Mouse (Mus musculus) thymus, postnatal 25 days (tissue): ENCODE measurements around the gene Ftl1.
"Not testable (repeated sequence)": the region's sequence is repeated elsewhere in the genome, so short reads cannot be mapped to it uniquely, and the experiment has no call there.

Source experiments
- DNase-seq: peaks from one replicate; pipeline ENCODE4 v3.0.0; 2022

Ftl1 gene

GRCm38 (mm10) chr7:45459564-45460140 is at the start of gene Ftl1:
Gene Ftl1, minus strand, starts transcription at chr7:45459884.
- DNase-seq, result peak; percentile 95

- peak; percentile 23 for DNase-seq
Observed at GRCm38 (mm10) chr7:45509181-45509882, 49.6 kb upstream of the Ftl1 start.

GRCm38 (mm10) chr7:45508561-45508960 is 48.9 kb upstream of the Ftl1 start:
- DNase-seq, result no peak

- DNase-seq, result no peak
Observed at GRCm38 (mm10) chr7:45507583-45507982, 47.9 kb upstream of the Ftl1 start.

- no peak for DNase-seq
Observed at GRCm38 (mm10) chr7:45498427-45498826, 38.7 kb upstream of the Ftl1 start.

GRCm38 (mm10) chr7:45494548-45494947 is 34.9 kb upstream of the Ftl1 start:
- no peak for DNase-seq

- DNase-seq, result no peak
Observed at GRCm38 (mm10) chr7:45492951-45493350, 33.3 kb upstream of the Ftl1 start.

- no peak for DNase-seq
Observed at GRCm38 (mm10) chr7:45492225-45492844, 32.7 kb upstream of the Ftl1 start.

- no peak for DNase-seq
Observed at GRCm38 (mm10) chr7:45491264-45491663, 31.6 kb upstream of the Ftl1 start.

GRCm38 (mm10) chr7:45490822-45491221 is 31.1 kb upstream of the Ftl1 start:
- no peak for DNase-seq

- no peak for DNase-seq
Observed at GRCm38 (mm10) chr7:45489578-45489977, 29.9 kb upstream of the Ftl1 start.

- DNase-seq, result peak; percentile 38
Observed at GRCm38 (mm10) chr7:45488293-45489204, 28.9 kb upstream of the Ftl1 start, which contains the start of gene Dhdh. Gene Dhdh, minus strand, starts transcription at chr7:45488805.

- no peak for DNase-seq
Observed at GRCm38 (mm10) chr7:45487861-45488292, 28.2 kb upstream of the Ftl1 start.

GRCm38 (mm10) chr7:45486761-45487415 is 27.2 kb upstream of the Ftl1 start, which contains the start of gene Gm45808:
Gene Gm45808, minus strand, starts transcription at chr7:45486811.
- DNase-seq, result no peak

- no peak for DNase-seq
Observed at GRCm38 (mm10) chr7:45486158-45486557, 26.5 kb upstream of the Ftl1 start.

GRCm38 (mm10) chr7:45484985-45485384 is 25.3 kb upstream of the Ftl1 start:
- not testable (repeated sequence) for DNase-seq

- DNase-seq, result no peak
Observed at GRCm38 (mm10) chr7:45482166-45482565, 22.5 kb upstream of the Ftl1 start.

- DNase-seq, result peak; percentile 75
Observed at GRCm38 (mm10) chr7:45481374-45481927, 21.8 kb upstream of the Ftl1 start, which contains the start of gene Tulp2. Gene Tulp2, plus strand, starts transcription at chr7:45481877.

- DNase-seq, result not testable (repeated sequence)
Observed at GRCm38 (mm10) chr7:45480310-45480709, 20.6 kb upstream of the Ftl1 start.

- no peak for DNase-seq
Observed at GRCm38 (mm10) chr7:45478774-45479173, 19.1 kb upstream of the Ftl1 start.

GRCm38 (mm10) chr7:45477003-45477402 is 17.3 kb upstream of the Ftl1 start:
- peak; percentile 69 for DNase-seq

GRCm38 (mm10) chr7:45476453-45476852 is 16.8 kb upstream of the Ftl1 start:
- DNase-seq, result no peak
